Mouse (Mus musculus) liver, embryonic 14.5 days (tissue): Measurements from ENCODE around the gene B3gnt3. TPM values are rescaled to one million over a fixed set of nuclear protein-coding genes. Genes with fewer than 3 reads are reported as not detected.

ENCODE experiments used
- ATAC-seq: fragments of 200-750 bp; cut with Nextera tagmentation; 2 replicates; pipeline ENCODE4 v1.8.0; 2017; ENCODE audit warnings: moderate number of reproducible peaks, mild to moderate bottlenecking, moderate library complexity; ENCODE audit not compliant: insufficient read depth
- DNase-seq, 3 experiments: peaks; one replicate each; pipeline ENCODE4 v3.0.0-alpha.2; 2012 to 2013; ENCODE audit warnings: low read depth in 3 of 3, low spot score in 3 of 3
- H3K27ac ChIP-seq: fragments of 300-500 bp; sonication (generic); 2 replicates; pipeline ENCODE4 v1.5.1; 2014; ENCODE audit warnings: moderate library complexity, mild to moderate bottlenecking, control low read depth, inconsistent platforms
- H3K27me3 ChIP-seq: fragments of 300-500 bp; sonication (generic); 2 replicates; pipeline ENCODE4 v1.6.1; 2014; ENCODE audit warnings: mild to moderate bottlenecking, low read length, moderate library complexity; ENCODE audit not compliant: control insufficient read depth, insufficient read depth
- H3K36me3 ChIP-seq: fragments of 300-500 bp; sonication (generic); replicated peaks from 2 replicates; pipeline ENCODE4 v1.6.1; 2014; ENCODE audit warnings: low read depth; ENCODE audit not compliant: control insufficient read depth, insufficient read depth
- H3K4me1 ChIP-seq, 2 experiments: fragments of 200-500 bp in 1 of 2; fragments of 300-500 bp in 1 of 2; sonication (generic) in 1 of 2; replicated peaks; 2 replicates each; pipeline ENCODE4 v1.6.1; 2012 to 2014; ENCODE audit warnings: antibody characterized with exemption in 1 of 2, inconsistent platforms in 1 of 2, low read length in 1 of 2; ENCODE audit not compliant: control insufficient read depth in 2 of 2, insufficient read depth in 2 of 2
- H3K4me2 ChIP-seq: fragments of 300-500 bp; sonication (generic); 2 replicates; pipeline ENCODE4 v1.6.1; 2014; ENCODE audit warnings: low read depth, mild to moderate bottlenecking, control low read depth, moderate library complexity
- H3K4me3 ChIP-seq, 2 experiments: fragments of 200-500 bp in 1 of 2; fragments of 300-500 bp in 1 of 2; sonication (generic) in 1 of 2; 2 replicates each; pipeline ENCODE4 v1.5.1; 2012 to 2014; ENCODE audit warnings: low read depth in 2 of 2, low read length in 2 of 2, mild to moderate bottlenecking in 2 of 2, control low read depth in 1 of 2, inconsistent platforms in 1 of 2, moderate library complexity in 1 of 2; ENCODE audit not compliant: insufficient read depth in 1 of 2
- H3K9ac ChIP-seq: fragments of 300-500 bp; sonication (generic); replicated peaks from 2 replicates; pipeline ENCODE4 v1.6.1; 2014; ENCODE audit warnings: mild to moderate bottlenecking, control low read depth, moderate library complexity
- H3K9me3 ChIP-seq: fragments of 300-500 bp; sonication (generic); 2 replicates; pipeline ENCODE4 v1.6.1; 2016; ENCODE audit warnings: low read length, mixed read lengths; ENCODE audit not compliant: control insufficient read depth
- CTCF ChIP-seq: IDR thresholded peaks from 2 replicates; pipeline ENCODE4 v1.5.1; 2016; ENCODE audit warnings: antibody characterized with exemption, low read depth, control low read depth
- EP300 ChIP-seq: IDR thresholded peaks from 2 replicates; pipeline ENCODE4 v1.6.1; 2016; ENCODE audit warnings: antibody characterized with exemption, low read depth
- WGBS: fragments of 180-500 bp; shearing (Covaris S2); extraction: QIAGEN DNeasy Blood & Tissue Kit; methylation state at CpG from one replicate; pipeline ENCODE4 v1.1.7; 2014; ENCODE audit not compliant: insufficient replicate concordance; 5-methylcytosine and 5-hydroxymethylcytosine counted together
- polyA plus RNA-seq, 2 experiments: library from polyadenylated mRNA; depleted of rRNA in 1 of 2; stranded (reverse) in 1 of 2; unstranded in 1 of 2; fragments of >200 nt; fragmentation: Nextera tagmentation in 1 of 2; extraction: Ambion mirVana in 1 of 2; gene quantifications; 2 replicates each; pipeline versions ENCODE4 v1.2.1 to v1.2.3; 2012 to 2014

Gene B3gnt3
- polyA plus RNA-seq, 2 experiments = 1.8 to 2.2 TPM

GRCm38 (mm10) chr8:71670198-71670597 is 31.4 kb downstream of the B3gnt3 start:
- ATAC-seq = no peak
- H3K9ac ChIP-seq = no peak overlapping the region
- no peak for DNase-seq
- WGBS = 20% methylated on average over 12 of the region's 12 CpGs
- H3K4me3 ChIP-seq = no peak overlapping the region
- H3K27me3 ChIP-seq = peaks cover 32% of the 10 kb centered on the region
- peaks cover 4 to 9% of the 10 kb centered on the region in 2 experiments; a peak in 3 of 4 replicates for H3K4me1 ChIP-seq
- H3K36me3 ChIP-seq = no peaks in the 10 kb centered on the region
- TF ChIP-seq CTCF (no peak), EP300 (no peak)
- peak overlapping the region; percentile 66 for H3K4me2 ChIP-seq
- H3K9me3 ChIP-seq = no peaks in the 10 kb centered on the region
- H3K27ac ChIP-seq = no peak overlapping the region

- Histone ChIP-seq H3K27me3 (peaks cover 32% of the 10 kb centered on the region), H3K4me2 (peak overlapping the region; percentile 39; the same call in 1 of the 2 replicates), H3K9ac (no peak overlapping the region), H3K36me3 (no peaks in the 10 kb centered on the region), H3K4me1 (peaks cover 4 to 9% of the 10 kb centered on the region in 2 experiments; a peak in 3 of 4 replicates), H3K4me3 (no peak overlapping the region), H3K27ac (no peak overlapping the region), H3K9me3 (no peaks in the 10 kb centered on the region)
- WGBS = 1% methylated on average over 21 of the region's 21 CpGs
- TF ChIP-seq CTCF (no peak), EP300 (no peak)
- no peak for DNase-seq
- ATAC-seq = no peak
Observed at GRCm38 (mm10) chr8:71668220-71668975, 33.2 kb downstream of the B3gnt3 start.

- WGBS = 63% methylated on average over 5 of the region's 5 CpGs
- Histone ChIP-seq H3K36me3 (no peaks in the 10 kb centered on the region), H3K4me3 (no peak overlapping the region), H3K4me1 (peaks cover 4 to 9% of the 10 kb centered on the region in 2 experiments; a peak in 3 of 4 replicates), H3K9ac (no peak overlapping the region), H3K9me3 (no peaks in the 10 kb centered on the region), H3K4me2 (no peak overlapping the region), H3K27me3 (peaks cover 32% of the 10 kb centered on the region), H3K27ac (no peak overlapping the region)
- DNase-seq = no peak
- TF ChIP-seq EP300 (no peak), CTCF (no peak)
- ATAC-seq = no peak
Observed at GRCm38 (mm10) chr8:71667256-71667655, 34.3 kb downstream of the B3gnt3 start.

- Histone ChIP-seq H3K36me3 (no peaks in the 10 kb centered on the region), H3K4me1 (peaks cover 4 to 7% of the 10 kb centered on the region in 2 experiments; a peak in 3 of 4 replicates), H3K4me3 (no peak overlapping the region), H3K9ac (no peak overlapping the region), H3K9me3 (no peaks in the 10 kb centered on the region), H3K27me3 (peaks cover 32% of the 10 kb centered on the region), H3K4me2 (no peak overlapping the region), H3K27ac (no peak overlapping the region)
- DNase-seq (no peak), ATAC-seq (no peak)
- no peak for TF ChIP-seq EP300
- TF ChIP-seq CTCF = no peak
- WGBS = 63% methylated on average over 1 of the region's 1 CpGs
Observed at GRCm38 (mm10) chr8:71666855-71667254, 34.7 kb downstream of the B3gnt3 start.

GRCm38 (mm10) chr8:71665331-71666130 is 36.1 kb downstream of the B3gnt3 start:
- WGBS = 2% methylated on average over 22 of the region's 22 CpGs
- Histone ChIP-seq H3K4me1 (peaks cover 0 to 5% of the 10 kb centered on the region in 2 experiments; a peak in 1 of 4 replicates), H3K4me2 (peak overlapping the region; percentile 47), H3K9ac (no peak overlapping the region), H3K27ac (no peak overlapping the region), H3K36me3 (no peaks in the 10 kb centered on the region), H3K27me3 (peaks cover 23% of the 10 kb centered on the region), H3K4me3 (peak overlapping the region in 1 of 2 experiments; percentile 20; a peak in 1 of 4 replicates), H3K9me3 (no peaks in the 10 kb centered on the region)
- ATAC-seq (peak; percentile 71), DNase-seq (peak; percentile 47 to 54 (median 51))
- TF ChIP-seq CTCF (no peak), EP300 (no peak)
